ENCODE assay signal across 23 mouse cellular contexts in the genomic region with DNA sequence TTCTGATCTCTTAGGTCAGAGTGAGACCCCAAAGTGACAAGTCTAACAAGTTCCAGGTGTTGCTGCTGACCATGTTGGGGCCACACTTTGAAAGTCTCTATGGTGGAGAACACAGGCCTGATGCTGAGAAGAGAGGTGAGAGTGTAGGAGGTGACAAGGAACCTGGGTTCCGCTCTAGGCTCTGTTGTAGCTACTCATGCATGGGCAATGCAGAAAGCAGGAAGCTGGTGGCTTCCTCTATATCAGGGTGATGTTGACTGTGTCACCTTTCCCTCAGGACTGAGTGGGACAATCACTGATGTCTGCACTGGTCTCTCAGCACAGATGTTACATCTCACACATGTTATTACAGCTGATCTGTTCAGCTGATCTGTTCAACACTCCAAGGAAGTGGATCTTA. TPM values are rescaled to one million over a fixed set of nuclear protein-coding genes. Genes with fewer than 3 reads are reported as not detected.
DNase-seq lines count a peak whose midpoint lies in the region; ATAC-seq and TF ChIP-seq lines count a peak whose summit lies in the region.
"Had no signal": no experiment of that assay in that cellular context is flagged by ENCODE, and none has a peak within 500 bp of the region (broad histone marks: within the 10 kb centered on the region; RNA-seq: fewer than 3 reads in every experiment).

No protein-coding gene starts in this region.

- no peak overlapping the region for H3K4me3 ChIP-seq in CH12.LX (replicated peaks in 1 of 3; ENCODE audit: low read depth in 2 of 3, low read length in 2 of 3, poor library complexity in 1 of 3)
- H3K4me3 ChIP-seq: embryonic facial prominence, embryonic 10.5 days; forebrain, embryonic 12.5 days; heart, adult 2 months; left cerebral cortex, adult 2 months; liver, embryonic 15.5 days; megakaryocyte, embryonic 14.5 days; myocyte had no signal

- H3K4me1 ChIP-seq in CH12.LX (ENCODE audit: control insufficient read depth in 1 of 2, insufficient read depth in 2 of 2) = peaks cover 6 to 28% of the 10 kb centered on the region in 2 experiments
- H3K4me1 ChIP-seq: forebrain, embryonic 12.5 days had no signal

- no peak for TF ChIP-seq POLR2A in CH12.LX (IDR thresholded peaks at IDR 0.05; ENCODE audit: low read depth, low read length)

- dilution Hi-C loops in CH12.LX (cut with MboI; ENCODE audit: extremely low pct_ligation_motif_present, extremely low pct_unique_long_range_greater_than_20kb, low sequenced_read_pairs) = no loop called here

- H3K9me3 ChIP-seq in CH12.LX (replicated peaks; ENCODE audit: low read length) = no peaks in the 10 kb centered on the region
- H3K9me3 ChIP-seq: embryonic facial prominence, embryonic 10.5 days; forebrain, embryonic 12.5 days; liver, embryonic 15.5 days; megakaryocyte, embryonic 14.5 days had no signal

- peak; percentile 53; the same call in 1 of the 2 replicates for TF ChIP-seq EP300 in CH12.LX (IDR thresholded peaks at IDR 0.05; ENCODE audit: low read length)

- no peak overlapping the region for H3K4me2 ChIP-seq in CH12.LX (ENCODE audit: insufficient read depth, low read depth, poor library complexity, severe bottlenecking)
- H3K4me2 ChIP-seq: forebrain, embryonic 12.5 days; liver, embryonic 15.5 days had no signal

- no peak overlapping the region for H3K9ac ChIP-seq in CH12.LX (ENCODE audit: insufficient read depth, low read depth)
- H3K9ac ChIP-seq: forebrain, embryonic 12.5 days; liver, embryonic 15.5 days had no signal

- no peaks in the 10 kb centered on the region for H3K27me3 ChIP-seq in CH12.LX (replicated peaks)
- H3K27me3 ChIP-seq: forebrain, embryonic 12.5 days; megakaryocyte, embryonic 14.5 days had no signal

- H3K36me3 ChIP-seq in CH12.LX (replicated peaks in 1 of 2; ENCODE audit: control insufficient read depth in 1 of 2, insufficient read depth in 1 of 2, low read length in 1 of 2) = no peaks in the 10 kb centered on the region
- H3K36me3 ChIP-seq: embryonic facial prominence, embryonic 10.5 days; forebrain, embryonic 12.5 days; liver, embryonic 15.5 days had no signal

- no peaks in the 10 kb centered on the region for H3K79me2 ChIP-seq in CH12.LX (replicated peaks; ENCODE audit: control insufficient read depth, extremely low read depth, insufficient read depth, poor library complexity, severe bottlenecking)

- no peak for TF ChIP-seq RAD21 in CH12.LX (IDR thresholded peaks at IDR 0.05; ENCODE audit: low read depth, low read length)

- peak; percentile 16 for DNase-seq in lung, postnatal 36 days
- DNase-seq in lung, postnatal 14 days = no peak
- peak; percentile 52 for DNase-seq in CH12.LX (ENCODE audit: extremely low read depth)
- DNase-seq in induced T-regulatory cell, adult 2 months (ENCODE audit: low read depth) = peak; percentile 4
- no peak for DNase-seq in urinary bladder, postnatal 14 days (ENCODE audit: low spot score)
- no peak for DNase-seq in neural tube, embryonic 10.5 days (ENCODE audit: extremely low spot score, low spot score)
- DNase-seq: cerebellum, adult 18-20 months; gastrocnemius, postnatal 10 days; heart, adult 2 months; heart, postnatal 36 days; kidney, adult 18-20 months; kidney, postnatal 25 days; midbrain, embryonic 14.5 days; retina, postnatal 1 day had no signal

- TF ChIP-seq CTCF in CH12.LX (conservative IDR thresholded peaks at IDR 0.05 in 1 of 2, IDR thresholded peaks at IDR 0.05 in 1 of 2; ENCODE audit: low read depth in 2 of 2, low read length in 2 of 2) = no peak

- in situ Hi-C loops in CH12.LX (cut with MboI; ENCODE audit: low pct_ligation_motif_present, low pct_unique_long_range_greater_than_20kb, low sequenced_read_pairs) = no loop called here

- no peak overlapping the region for H3K27ac ChIP-seq in CH12.LX (ENCODE audit: insufficient read depth, low read depth)
- H3K27ac ChIP-seq: embryonic facial prominence, embryonic 10.5 days; forebrain, embryonic 12.5 days; heart, adult 2 months; left cerebral cortex, adult 2 months had no signal

- ATAC-seq in neutrophil, adult 5-6 weeks (ENCODE audit: extremely low read depth, insufficient number of reproducible peaks, low FRiP score, poor library complexity, severe bottlenecking) = peak; percentile 82
- ATAC-seq: hindbrain, embryonic 16.5 days; lung, postnatal 0 days had no signal

TF ChIP-seq in CH12.LX, 34 proteins besides CTCF, POLR2A, EP300 and RAD21:
- TF ChIP-seq TCF12 (IDR thresholded peaks at IDR 0.05; ENCODE audit: low read depth, low read length) (0 out of 2 replicates have a peak, but pooled peaks have one; percentile 26), MAFK (IDR thresholded peaks at IDR 0.05; ENCODE audit: insufficient replicate concordance, low read length) (no peak), ETS1 (conservative IDR thresholded peaks at IDR 0.05; ENCODE audit: low read depth, low read length) (peak; percentile 54), ELF1 (IDR thresholded peaks at IDR 0.05; ENCODE audit: low read depth, low read length) (peak; percentile 64), MXI1 (IDR thresholded peaks at IDR 0.05; ENCODE audit: low read depth, low read length) (peak; percentile 67), NRF1 (IDR thresholded peaks at IDR 0.05; ENCODE audit: low read depth, low read length) (no peak)

RNA-seq across cellular contexts. Expression of a gene that starts 57.8 kb away (rescaled TPM):
- 13.2 and 24.5 TPM in 2 replicates for total RNA-seq in CH12.LX (2012; rRNA removed)
- total RNA-seq in CH12.LX (2014; rRNA removed) = 7.0 and 8.6 TPM in 2 replicates
- polyA plus RNA-seq in CH12.LX (2012; ENCODE audit: insufficient read length, low read depth) = 5.2 and 5.3 TPM in 2 replicates
- 0.61 TPM in 1 of 2 replicates, not detected in the other for total RNA-seq in neutrophil, adult 5-6 weeks (2017)
- total RNA-seq: heart, postnatal 36 days had no signal
- polyA plus RNA-seq: embryonic facial prominence, embryonic 10.5 days; forebrain, embryonic 12.5 days; midbrain, embryonic 14.5 days had no signal

Comparison
In these comparisons a context has a peak if more than half of its experiments do, and no peak if none do; other contexts are left out.
1. DNase-seq: peak in lung, postnatal 36 days (single experiment), CH12.LX (single experiment) and induced T-regulatory cell, adult 2 months (single experiment); none in lung, postnatal 14 days (single experiment), urinary bladder, postnatal 14 days (single experiment) and neural tube, embryonic 10.5 days (single experiment).